Mouse (Mus musculus) spleen, adult 2 months (tissue): ENCODE data around the gene S100a11.

ENCODE experiments used
- CTCF ChIP-seq: fragments of 200-500 bp; IDR thresholded peaks from 2 replicates; pipeline ENCODE4 v1.5.1; 2011; ENCODE audit warnings: mild to moderate bottlenecking, inconsistent platforms; ENCODE audit not compliant: insufficient read depth, insufficient read length, insufficient replicate concordance; ENCODE audit errors: extremely low read depth
- POLR2A ChIP-seq: fragments of 200-500 bp; IDR thresholded peaks from 2 replicates; pipeline ENCODE4 v1.6.1; 2011; ENCODE audit warnings: low read depth, low read length, inconsistent platforms

GRCm38 (mm10) chr3:93521462-93522057, 1.3 kb downstream of the S100a11 start:
- TF ChIP-seq CTCF (no peak), POLR2A (no peak)
